ENCODE assay signal across 12 mouse cellular contexts in genomic region chr7:141459301-141459711, GRCm38 (mm10). TPM values are rescaled to one million over a fixed set of nuclear protein-coding genes. Genes with fewer than 3 reads are reported as not detected.
DNase-seq lines count a peak whose midpoint lies in the region; ATAC-seq and TF ChIP-seq lines count a peak whose summit lies in the region.
"Had no signal": no experiment of that assay in that cellular context is flagged by ENCODE, and none has a peak within 500 bp of the region (broad histone marks: within the 10 kb centered on the region; RNA-seq: fewer than 3 reads in every experiment).

No protein-coding gene starts in this region.

- WGBS in lung, postnatal 0 days, result 89% methylated on average over 17 of the region's 17 CpGs
- WGBS in kidney, embryonic 15.5 days, result 90% methylated on average over 17 of the region's 17 CpGs

- no peak for ATAC-seq in lung, postnatal 0 days
- ATAC-seq in kidney, embryonic 15.5 days (replicated peaks; ENCODE audit: low FRiP score), result no peak
- ATAC-seq in megakaryocyte-erythroid progenitor cell, adult 5-6 weeks (replicated peaks; ENCODE audit: low FRiP score, low TSS enrichment, poor library complexity, severe bottlenecking), result no peak

- no peak for TF ChIP-seq EP300 in lung, postnatal 0 days (IDR thresholded peaks at IDR 0.05)

- H3K9me3 ChIP-seq in lung, postnatal 0 days (ENCODE audit: low read length), result no peaks in the 10 kb centered on the region
- no peaks in the 10 kb centered on the region for H3K9me3 ChIP-seq in kidney, embryonic 15.5 days (replicated peaks)
- H3K9me3 ChIP-seq: heart, embryonic 13.5 days; hindbrain, embryonic 15.5 days; liver, embryonic 13.5 days had no signal

- no peak overlapping the region for H3K9ac ChIP-seq in lung, postnatal 0 days (replicated peaks; ENCODE audit: low read depth)
- no peak overlapping the region for H3K9ac ChIP-seq in kidney, embryonic 15.5 days
- H3K9ac ChIP-seq: heart, embryonic 13.5 days; hindbrain, embryonic 15.5 days; liver, embryonic 13.5 days had no signal

- H3K36me3 ChIP-seq in lung, postnatal 0 days (ENCODE audit: insufficient read depth, low read length), result peaks cover 22% of the 10 kb centered on the region
- H3K36me3 ChIP-seq in kidney, embryonic 15.5 days, result peaks cover 17% of the 10 kb centered on the region
- H3K36me3 ChIP-seq: liver, embryonic 13.5 days had no signal

- H3K27me3 ChIP-seq in lung, postnatal 0 days (replicated peaks; ENCODE audit: insufficient read depth, low read length), result no peaks in the 10 kb centered on the region; the same call in 1 of the 2 replicates
- H3K27me3 ChIP-seq in kidney, embryonic 15.5 days, result peaks cover 42% of the 10 kb centered on the region

- no peak overlapping the region for H3K27ac ChIP-seq in lung, postnatal 0 days (ENCODE audit: low read length)
- no peak overlapping the region for H3K27ac ChIP-seq in kidney, embryonic 15.5 days
- H3K27ac ChIP-seq: heart, embryonic 13.5 days; hindbrain, embryonic 15.5 days; liver, embryonic 13.5 days had no signal

- no peak for TF ChIP-seq CTCF in lung, postnatal 0 days (IDR thresholded peaks at IDR 0.05)

- H3K4me1 ChIP-seq in lung, postnatal 0 days (ENCODE audit: insufficient read depth, low read depth, low read length), result peaks cover 39% of the 10 kb centered on the region
- peaks cover 77% of the 10 kb centered on the region for H3K4me1 ChIP-seq in kidney, embryonic 15.5 days

- no peak overlapping the region for H3K4me2 ChIP-seq in lung, postnatal 0 days (replicated peaks; ENCODE audit: low read depth, low read length)
- H3K4me2 ChIP-seq in kidney, embryonic 15.5 days, result no peak overlapping the region
- H3K4me2 ChIP-seq: heart, embryonic 13.5 days; hindbrain, embryonic 15.5 days; liver, embryonic 13.5 days had no signal

- H3K4me3 ChIP-seq in lung, postnatal 0 days (ENCODE audit: low read depth, low read length), result no peak overlapping the region
- no peak overlapping the region for H3K4me3 ChIP-seq in kidney, embryonic 15.5 days (replicated peaks)
- H3K4me3 ChIP-seq: heart, embryonic 13.5 days; hindbrain, embryonic 15.5 days; liver, embryonic 13.5 days had no signal

- peak; percentile 45 for DNase-seq in adrenal gland, adult 8-10 months
- DNase-seq in adrenal gland, postnatal 25 days, result no peak
- DNase-seq in lung, postnatal 0 days (ENCODE audit: low spot score), result peak; percentile 5
- no peak for DNase-seq in lung, postnatal 10 days
- peak; percentile 83 for DNase-seq in cerebellum, adult 11 months
- peak; percentile 27 for DNase-seq in gastrocnemius, postnatal 10 days
- DNase-seq: liver, embryonic 13.5 days; midbrain, embryonic 14.5 days had no signal

RNA-seq across cellular contexts. Expression of gene Cracr2b, which starts 1.6 kb away (rescaled TPM):
- total RNA-seq in adrenal gland, adult 8-10 months (2022), result 10 to 100 TPM; 11.7 to 21.1 (median 18.7) TPM
- total RNA-seq in adrenal gland, postnatal 25 days (2021), result 9.9 and 13.5 TPM in 2 replicates
- 74.9 and 82.0 TPM in 2 replicates for polyA plus RNA-seq in lung, postnatal 0 days (2015; fragmentation: Nextera tagmentation; extraction: Ambion mirVana)
- total RNA-seq in gastrocnemius, postnatal 10 days (2021), result 1 to 10 TPM; 8.6 to 9.9 TPM
- 19.3 and 22.0 TPM in 2 replicates for polyA plus RNA-seq in kidney, embryonic 15.5 days (2015; fragmentation: Nextera tagmentation; extraction: Ambion mirVana)
- total RNA-seq in megakaryocyte-erythroid progenitor cell, adult 5-6 weeks (2014; fragmentation: Nextera tagmentation), result not detected in 2 replicates
- 0.23 TPM in 1 of 2 replicates, not detected in the other for total RNA-seq in megakaryocyte-erythroid progenitor cell, adult 5-6 weeks (2017)

RNA-seq across cellular contexts. Expression of gene Pnpla2, which starts 4.3 kb away (rescaled TPM):
- 100 to 1,000 TPM; 256 to 532 (median 452) TPM for total RNA-seq in adrenal gland, adult 8-10 months (2022)
- 538 and 617 TPM in 2 replicates for total RNA-seq in adrenal gland, postnatal 25 days (2021)
- polyA plus RNA-seq in lung, postnatal 0 days (2015; fragmentation: Nextera tagmentation; extraction: Ambion mirVana), result 96.0 and 116 TPM in 2 replicates
- 100 to 1,000 TPM; 119 to 151 TPM for total RNA-seq in gastrocnemius, postnatal 10 days (2021)
- 36.3 and 41.7 TPM in 2 replicates for polyA plus RNA-seq in kidney, embryonic 15.5 days (2015; fragmentation: Nextera tagmentation; extraction: Ambion mirVana)
- 29.7 and 32.6 TPM in 2 replicates for total RNA-seq in megakaryocyte-erythroid progenitor cell, adult 5-6 weeks (2014; fragmentation: Nextera tagmentation)
- total RNA-seq in megakaryocyte-erythroid progenitor cell, adult 5-6 weeks (2017), result 7.1 and 17.8 TPM in 2 replicates

RNA-seq across cellular contexts. Expression of gene Cd151, which starts 7.9 kb away (rescaled TPM):
- total RNA-seq in adrenal gland, adult 8-10 months (2022), result 100 to 1,000 TPM; 323 to 455 (median 409) TPM
- total RNA-seq in adrenal gland, postnatal 25 days (2021), result 287 and 310 TPM in 2 replicates
- polyA plus RNA-seq in lung, postnatal 0 days (2015; fragmentation: Nextera tagmentation; extraction: Ambion mirVana), result 45.1 and 49.6 TPM in 2 replicates
- total RNA-seq in gastrocnemius, postnatal 10 days (2021), result 10 to 100 TPM; 77.7 to 88.5 TPM
- 30.9 and 34.8 TPM in 2 replicates for polyA plus RNA-seq in kidney, embryonic 15.5 days (2015; fragmentation: Nextera tagmentation; extraction: Ambion mirVana)
- 20.2 and 24.2 TPM in 2 replicates for total RNA-seq in megakaryocyte-erythroid progenitor cell, adult 5-6 weeks (2014; fragmentation: Nextera tagmentation)
- 13.2 and 17.6 TPM in 2 replicates for total RNA-seq in megakaryocyte-erythroid progenitor cell, adult 5-6 weeks (2017)

RNA-seq across cellular contexts. Expression of gene Rplp2, which starts 12.1 kb away (rescaled TPM):
- total RNA-seq in adrenal gland, adult 8-10 months (2022), result 1,000 to 10,000 TPM in 3 of 4 experiments, 100 to 1,000 TPM in 1; 998 to 1,129 (median 1,024) TPM
- total RNA-seq in adrenal gland, postnatal 25 days (2021), result 917 and 919 TPM in 2 replicates
- 878 and 910 TPM in 2 replicates for polyA plus RNA-seq in lung, postnatal 0 days (2015; fragmentation: Nextera tagmentation; extraction: Ambion mirVana)
- 1,000 to 10,000 TPM in 1 of 2 experiments, 100 to 1,000 TPM in 1; 886 to 1,008 TPM for total RNA-seq in gastrocnemius, postnatal 10 days (2021)
- polyA plus RNA-seq in kidney, embryonic 15.5 days (2015; fragmentation: Nextera tagmentation; extraction: Ambion mirVana), result 1,339 and 1,510 TPM in 2 replicates
- total RNA-seq in megakaryocyte-erythroid progenitor cell, adult 5-6 weeks (2014; fragmentation: Nextera tagmentation), result 4,458 and 6,012 TPM in 2 replicates
- total RNA-seq in megakaryocyte-erythroid progenitor cell, adult 5-6 weeks (2017), result 2,286 and 2,743 TPM in 2 replicates

RNA-seq across cellular contexts. Expression of gene Pidd1, which starts 15.5 kb away (rescaled TPM):
- total RNA-seq in adrenal gland, adult 8-10 months (2022), result 1 to 10 TPM; 1.0 to 2.3 (median 1.4) TPM
- 3.0 and 3.3 TPM in 2 replicates for total RNA-seq in adrenal gland, postnatal 25 days (2021)
- 1.7 and 1.8 TPM in 2 replicates for polyA plus RNA-seq in lung, postnatal 0 days (2015; fragmentation: Nextera tagmentation; extraction: Ambion mirVana)
- total RNA-seq in gastrocnemius, postnatal 10 days (2021), result 1 to 10 TPM; 2.4 to 3.2 TPM
- polyA plus RNA-seq in kidney, embryonic 15.5 days (2015; fragmentation: Nextera tagmentation; extraction: Ambion mirVana), result 10.5 and 12.6 TPM in 2 replicates
- total RNA-seq in megakaryocyte-erythroid progenitor cell, adult 5-6 weeks (2014; fragmentation: Nextera tagmentation), result 46.5 and 64.8 TPM in 2 replicates
- 7.5 and 14.3 TPM in 2 replicates for total RNA-seq in megakaryocyte-erythroid progenitor cell, adult 5-6 weeks (2017)

Comparison
In these comparisons a context has a peak if more than half of its experiments do, and no peak if none do; other contexts are left out.
1. DNase-seq: peak in adrenal gland, adult 8-10 months (single experiment), lung, postnatal 0 days (single experiment), cerebellum, adult 11 months (single experiment) and gastrocnemius, postnatal 10 days (single experiment); none in adrenal gland, postnatal 25 days (single experiment) and lung, postnatal 10 days (single experiment).